Mouse (Mus musculus) forebrain, embryonic 12.5 days (tissue): Measurements from ENCODE around the gene Urod. TPM values are rescaled to one million over a fixed set of nuclear protein-coding genes. Genes with fewer than 3 reads are reported as not detected.
A peak's percentile ranks its signal among the peaks of the same experiment; 100 is the strongest.

Experiments used
- ATAC-seq: fragments of 200-750 bp; cut with Nextera tagmentation; 2 replicates; pipeline ENCODE4 v1.8.0; 2017; ENCODE audit warnings: moderate TSS enrichment; ENCODE audit not compliant: low FRiP score
- H3K27ac ChIP-seq: fragments of 300-500 bp; sonication (generic); 2 replicates; pipeline ENCODE4 v1.5.1; 2016; ENCODE audit warnings: mild to moderate bottlenecking
- H3K27me3 ChIP-seq: fragments of 300-500 bp; sonication (generic); 2 replicates; pipeline ENCODE4 v1.6.1; 2016; ENCODE audit warnings: mild to moderate bottlenecking
- H3K36me3 ChIP-seq: fragments of 300-500 bp; sonication (generic); replicated peaks from 2 replicates; pipeline ENCODE4 v1.6.1; 2016; ENCODE audit warnings: mild to moderate bottlenecking
- H3K4me1 ChIP-seq: fragments of 300-500 bp; sonication (generic); 2 replicates; pipeline ENCODE4 v1.6.1; 2016
- H3K4me2 ChIP-seq: fragments of 300-500 bp; sonication (generic); 2 replicates; pipeline ENCODE4 v1.6.1; 2016; ENCODE audit warnings: mild to moderate bottlenecking, moderate library complexity
- H3K4me3 ChIP-seq: fragments of 300-500 bp; sonication (generic); replicated peaks from 2 replicates; pipeline ENCODE4 v1.5.1; 2016; ENCODE audit warnings: mild to moderate bottlenecking
- H3K9ac ChIP-seq: fragments of 300-500 bp; sonication (generic); 2 replicates; pipeline ENCODE4 v1.6.1; 2016; ENCODE audit warnings: mild to moderate bottlenecking
- H3K9me3 ChIP-seq: fragments of 300-500 bp; sonication (generic); 2 replicates; pipeline ENCODE4 v1.6.1; 2016
- WGBS: fragments of 180-500 bp; shearing (Covaris S2); methylation state at CpG from one replicate; pipeline ENCODE4 v1.1.7; 2016; 5-methylcytosine and 5-hydroxymethylcytosine counted together
- polyA plus RNA-seq: library from polyadenylated mRNA; unstranded; fragments of >200 nt; fragmentation: Nextera tagmentation; extraction: Ambion mirVana; gene quantifications from 2 replicates; pipeline ENCODE4 v1.2.1, GENCODE M21; 2016

Gene Urod
- polyA plus RNA-seq, 1 experiment from 2014 or later = 76.0 TPM

DNA sequence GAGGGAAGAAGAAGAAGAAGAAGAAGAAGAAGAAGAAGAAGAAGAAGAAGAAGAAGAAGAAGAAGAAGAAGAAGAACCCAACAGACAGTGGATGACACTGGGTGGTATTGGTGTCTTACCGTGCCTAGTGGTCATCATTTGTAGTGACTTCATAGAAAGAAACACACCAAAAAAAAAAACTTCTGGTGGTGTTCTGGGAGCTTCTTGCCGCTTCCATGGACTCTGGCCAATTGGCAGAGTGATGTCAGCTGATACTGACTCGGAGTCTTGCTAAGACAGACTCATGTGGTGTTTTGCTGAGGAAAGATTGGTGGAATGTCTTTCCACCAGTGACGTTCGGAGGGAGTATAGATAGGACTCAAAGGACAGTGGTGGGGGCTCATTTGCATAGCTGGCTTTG, 16.0 kb upstream of the Urod start:
- ATAC-seq = no peak
- no peak overlapping the region for H3K4me2 ChIP-seq
- 89% methylated on average over 5 of the region's 5 CpGs for WGBS

DNA sequence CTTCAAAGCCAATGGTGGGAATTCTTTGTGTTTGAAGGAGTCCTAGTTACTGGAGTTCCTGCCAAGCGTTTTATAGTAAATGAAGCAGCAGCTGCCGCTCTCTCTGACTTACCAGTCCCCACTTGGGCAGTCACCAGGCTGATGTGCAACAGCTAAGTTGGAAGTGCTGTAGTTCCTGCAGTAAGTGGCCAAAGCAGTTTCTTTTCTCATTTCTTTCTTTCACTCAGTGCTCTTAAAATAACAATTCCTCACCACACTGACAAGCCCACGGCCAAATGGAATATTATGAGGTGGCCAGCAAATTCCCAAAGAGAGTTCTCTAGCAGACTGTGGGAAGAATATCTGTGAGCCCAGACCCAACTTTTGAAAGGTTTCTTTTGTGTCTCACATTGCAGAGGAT, 12.8 kb upstream of the Urod start:
- Histone ChIP-seq H3K27me3 (no peaks in the 10 kb centered on the region), H3K4me2 (no peak overlapping the region), H3K36me3 (peaks cover 13% of the 10 kb centered on the region; the same call in 1 of the 2 replicates), H3K9me3 (no peaks in the 10 kb centered on the region), H3K4me1 (0 out of 2 replicates have a peak, but pooled peaks cover 2% of the 10 kb centered on the region), H3K4me3 (no peak overlapping the region), H3K9ac (no peak overlapping the region), H3K27ac (no peak overlapping the region)
- WGBS = 85% methylated on average over 3 of the region's 3 CpGs
- ATAC-seq = no peak

More for the DNA sequence above, 16.0 kb upstream of the Urod start:
- Histone ChIP-seq H3K4me1 (no peaks in the 10 kb centered on the region), H3K9ac (no peak overlapping the region), H3K9me3 (no peaks in the 10 kb centered on the region), H3K4me3 (no peak overlapping the region), H3K27ac (no peak overlapping the region), H3K27me3 (no peaks in the 10 kb centered on the region), H3K36me3 (no peaks in the 10 kb centered on the region)

DNA sequence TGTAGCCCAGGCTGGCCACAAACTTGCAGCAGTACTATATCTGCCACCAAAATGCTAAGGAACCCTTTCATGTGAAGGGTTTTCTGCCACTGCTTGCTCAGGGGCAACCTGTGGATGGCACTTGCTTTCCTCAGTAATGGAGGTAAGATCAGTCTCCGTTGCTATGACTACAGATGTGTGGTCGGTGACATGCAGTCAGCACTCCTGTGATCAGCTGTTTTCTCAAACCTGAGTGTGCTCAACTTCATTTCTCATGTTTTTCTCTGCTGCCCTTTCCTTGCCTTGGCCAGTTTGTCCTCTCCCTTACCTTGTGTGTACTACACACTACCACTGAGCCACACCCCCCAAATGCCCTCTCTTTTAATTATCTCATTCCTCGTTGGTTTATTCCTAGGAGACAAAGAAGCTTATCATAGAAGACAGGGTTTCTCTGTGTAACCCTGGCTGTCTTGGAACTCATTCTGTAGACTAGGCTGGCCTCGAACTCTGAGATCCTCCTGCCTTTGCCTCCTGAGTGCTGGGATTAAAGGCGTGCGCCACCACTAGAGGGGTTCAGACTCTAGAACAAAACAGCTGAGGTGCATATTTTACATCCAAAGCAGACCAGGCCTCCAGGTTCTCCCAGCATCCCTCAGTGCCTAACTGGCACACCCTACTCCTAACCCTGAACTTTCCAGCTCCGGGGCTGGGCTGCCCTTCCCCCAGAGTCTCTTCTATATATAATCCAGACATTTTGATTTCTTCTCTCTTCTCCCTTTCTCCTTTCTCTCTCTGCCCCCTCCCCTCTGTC, 11.6 kb upstream of the Urod start:
- no peaks in the 10 kb centered on the region for H3K9me3 ChIP-seq
- H3K36me3 ChIP-seq = peaks cover 18% of the 10 kb centered on the region
- 81% methylated on average over 7 of the region's 7 CpGs for WGBS
- no peak overlapping the region for H3K4me3 ChIP-seq
- no peak overlapping the region for H3K4me2 ChIP-seq
- H3K4me1 ChIP-seq = 0 out of 2 replicates have a peak, but pooled peaks cover 2% of the 10 kb centered on the region
- no peak overlapping the region for H3K9ac ChIP-seq
- H3K27ac ChIP-seq = no peak overlapping the region; the same call in 1 of the 2 replicates
- no peak for ATAC-seq
- H3K27me3 ChIP-seq = 0 out of 2 replicates have a peak, but pooled peaks cover 4% of the 10 kb centered on the region

DNA sequence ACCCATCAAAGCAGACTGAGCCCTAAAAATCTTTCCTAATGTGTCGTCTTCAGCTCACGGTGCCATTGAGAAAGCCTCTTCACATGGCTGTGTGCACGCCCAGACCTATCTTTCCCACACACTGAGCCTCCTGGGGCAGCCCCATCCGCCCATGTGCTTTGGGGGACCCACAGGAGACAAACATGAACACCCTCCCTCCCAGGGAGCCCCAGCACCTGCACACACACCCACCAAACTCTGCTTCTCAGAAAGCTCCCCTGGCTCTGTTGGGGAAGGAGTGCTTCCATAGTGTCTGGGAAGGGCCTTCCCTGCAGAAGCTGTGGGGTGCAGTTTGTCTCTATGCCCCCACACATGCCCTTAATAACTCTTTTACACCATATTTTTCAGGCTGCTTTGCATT, 10.4 kb upstream of the Urod start:
- no peak for ATAC-seq
- H3K9me3 ChIP-seq = no peaks in the 10 kb centered on the region
- peaks cover 29% of the 10 kb centered on the region for H3K36me3 ChIP-seq
- H3K4me2 ChIP-seq = no peak overlapping the region
- 0 out of 2 replicates have a peak, but pooled peaks cover 4% of the 10 kb centered on the region for H3K27me3 ChIP-seq
- no peak overlapping the region for H3K4me3 ChIP-seq
- no peak overlapping the region for H3K27ac ChIP-seq
- H3K9ac ChIP-seq = no peak overlapping the region
- 0 out of 2 replicates have a peak, but pooled peaks cover 2% of the 10 kb centered on the region for H3K4me1 ChIP-seq
- 84% methylated on average over 4 of the region's 4 CpGs for WGBS

DNA sequence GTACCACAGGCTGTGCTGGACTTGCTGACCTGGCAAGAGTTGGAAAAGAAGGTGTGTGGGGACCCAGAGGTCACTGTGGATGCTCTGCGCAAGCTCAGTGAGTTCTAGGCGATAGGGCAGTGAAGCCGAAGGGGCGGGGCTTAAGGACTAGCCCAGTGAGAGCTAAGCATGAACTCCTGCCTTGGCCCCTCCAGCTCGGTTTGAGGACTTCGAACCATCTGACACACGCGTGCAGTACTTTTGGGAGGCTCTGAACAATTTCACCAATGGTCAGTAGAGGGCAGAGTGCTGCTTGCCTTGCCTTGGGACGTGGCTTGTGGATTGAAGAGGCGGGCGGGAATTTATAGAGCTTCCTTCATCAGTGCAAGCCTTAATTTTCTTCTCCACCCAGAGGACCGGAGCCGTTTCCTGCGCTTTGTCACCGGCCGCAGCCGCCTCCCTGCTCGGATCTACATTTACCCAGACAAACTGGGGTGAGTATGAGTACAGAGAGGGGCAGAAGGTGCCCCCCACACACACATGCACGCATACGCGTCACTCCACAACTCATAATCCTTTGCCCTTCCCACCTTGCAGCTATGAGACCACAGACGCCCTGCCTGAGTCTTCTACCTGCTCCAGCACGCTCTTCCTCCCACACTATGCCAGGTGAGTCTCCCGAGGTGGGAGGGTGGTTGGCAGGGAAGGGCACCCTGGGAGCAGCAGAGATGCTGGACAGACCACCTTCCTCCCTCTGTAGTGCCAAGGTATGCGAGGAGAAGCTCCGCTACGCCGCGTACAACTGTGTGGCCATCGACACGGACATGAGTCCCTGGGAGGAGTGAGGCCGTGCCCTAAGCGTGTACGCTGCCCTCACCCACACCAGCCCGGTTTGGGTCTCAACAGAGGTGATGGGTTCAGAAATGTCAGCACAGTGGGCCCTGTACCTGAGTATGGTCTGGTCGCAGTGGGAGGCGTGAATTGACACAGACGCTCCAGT, 8.6 kb upstream of the Urod start:
- no peak overlapping the region for H3K27ac ChIP-seq

DNA sequence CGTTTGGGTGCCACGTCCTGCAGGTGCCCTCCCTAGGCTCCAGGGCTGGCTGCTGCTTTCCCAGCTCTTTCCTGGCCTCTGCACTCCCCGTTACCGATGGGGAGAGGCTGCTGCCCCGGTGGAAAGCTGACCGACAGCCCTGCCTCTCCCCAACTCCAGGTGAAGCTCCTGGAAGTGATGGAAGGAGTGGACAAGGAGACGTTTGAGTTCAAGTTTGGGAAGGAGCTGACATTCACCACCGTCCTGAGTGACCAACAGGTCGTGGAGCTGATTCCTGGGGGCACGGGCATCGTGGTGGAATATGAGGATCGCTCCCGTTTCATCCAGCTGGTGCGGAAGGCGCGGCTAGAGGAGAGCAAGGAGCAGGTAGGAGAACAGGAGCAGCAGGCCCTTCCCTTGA, 7.7 kb upstream of the Urod start:
- WGBS = 91% methylated on average over 16 of the region's 16 CpGs
- 0 out of 2 replicates have a peak, but pooled peaks cover 4% of the 10 kb centered on the region for H3K27me3 ChIP-seq
- H3K36me3 ChIP-seq = peaks cover 34% of the 10 kb centered on the region
- H3K4me3 ChIP-seq = no peak overlapping the region
- H3K4me2 ChIP-seq = no peak overlapping the region
- 0 out of 2 replicates have a peak, but pooled peaks cover 2% of the 10 kb centered on the region for H3K4me1 ChIP-seq
- no peaks in the 10 kb centered on the region for H3K9me3 ChIP-seq
- no peak overlapping the region for H3K9ac ChIP-seq
- H3K27ac ChIP-seq = no peak overlapping the region
- ATAC-seq = no peak

More for the DNA sequence above, 8.6 kb upstream of the Urod start:
- Histone ChIP-seq H3K4me1 (0 out of 2 replicates have a peak, but pooled peaks cover 2% of the 10 kb centered on the region), H3K9ac (no peak overlapping the region), H3K9me3 (no peaks in the 10 kb centered on the region), H3K4me3 (no peak overlapping the region), H3K36me3 (peaks cover 34% of the 10 kb centered on the region), H3K27me3 (0 out of 2 replicates have a peak, but pooled peaks cover 4% of the 10 kb centered on the region), H3K4me2 (0 out of 2 replicates have a peak overlapping the region, but pooled peaks have one; percentile 1)
- peak; percentile 67 for ATAC-seq
- WGBS = 55% methylated on average over 38 of the region's 38 CpGs

DNA sequence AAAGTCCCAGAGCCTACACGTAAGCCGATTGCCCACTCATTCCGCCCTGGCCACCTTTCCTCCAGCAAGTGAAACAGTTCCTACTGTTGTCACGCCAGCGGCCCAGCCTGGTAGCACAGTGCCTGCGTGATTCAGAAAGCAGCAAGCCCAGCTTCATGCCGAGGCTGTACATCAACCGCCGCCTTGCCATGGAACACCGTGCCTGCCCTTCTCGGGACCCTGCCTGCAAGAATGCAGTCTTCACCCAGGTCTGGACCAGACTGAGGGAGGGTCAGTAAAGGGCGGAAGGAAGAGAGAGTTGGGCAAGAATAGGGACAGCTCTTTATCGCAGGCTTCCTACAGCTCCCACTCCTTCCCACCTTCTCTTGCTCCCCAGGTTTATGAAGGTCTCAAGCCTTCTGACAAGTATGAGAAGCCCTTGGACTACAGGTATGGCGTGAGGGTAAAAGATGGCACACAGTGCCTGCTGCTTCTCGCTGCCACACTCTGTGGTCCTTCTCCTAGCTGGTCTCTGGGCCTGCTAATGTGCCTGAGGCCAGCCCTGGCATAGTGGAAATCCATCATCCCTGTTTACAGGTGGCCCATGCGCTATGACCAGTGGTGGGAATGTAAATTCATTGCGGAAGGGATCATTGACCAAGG, 5.4 kb upstream of the Urod start:
- Histone ChIP-seq H3K27ac (no peak overlapping the region), H3K4me2 (no peak overlapping the region), H3K9me3 (no peaks in the 10 kb centered on the region), H3K36me3 (peaks cover 34% of the 10 kb centered on the region), H3K4me1 (peaks cover 16% of the 10 kb centered on the region), H3K9ac (no peak overlapping the region), H3K27me3 (peaks cover 12% of the 10 kb centered on the region; the same call in 1 of the 2 replicates), H3K4me3 (no peak overlapping the region)
- no peak for ATAC-seq
- 92% methylated on average over 17 of the region's 17 CpGs for WGBS

DNA sequence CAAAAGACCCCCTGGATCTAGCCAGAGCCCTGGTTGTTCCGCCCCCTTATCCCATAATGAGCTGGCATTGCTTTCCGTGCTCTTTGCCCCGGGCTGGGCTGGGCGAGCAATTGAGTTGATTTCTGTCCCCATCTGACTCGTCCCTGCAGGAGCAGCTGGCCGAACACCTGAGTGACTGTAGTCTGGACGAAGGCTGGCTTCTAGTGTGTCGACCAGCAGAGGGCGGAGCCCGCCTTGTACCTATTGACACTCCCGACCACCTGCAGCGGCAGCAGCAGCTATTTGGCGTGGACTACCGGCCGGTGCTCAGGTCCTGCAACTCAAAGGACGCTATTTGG, 1.6 kb upstream of the Urod start:
- H3K4me3 ChIP-seq = peak overlapping the region; percentile 87
- peak overlapping the region; percentile 85 for H3K27ac ChIP-seq
- peaks cover 16% of the 10 kb centered on the region; the same call in 1 of the 2 replicates for H3K36me3 ChIP-seq
- ATAC-seq = no peak
- WGBS = 0% methylated on average over 16 of the region's 16 CpGs
- H3K9me3 ChIP-seq = no peaks in the 10 kb centered on the region
- peaks cover 8% of the 10 kb centered on the region; the same call in 1 of the 2 replicates for H3K27me3 ChIP-seq
- H3K4me1 ChIP-seq = peaks cover 28% of the 10 kb centered on the region
- H3K9ac ChIP-seq = peak overlapping the region; percentile 76
- peak overlapping the region; percentile 99 for H3K4me2 ChIP-seq

DNA sequence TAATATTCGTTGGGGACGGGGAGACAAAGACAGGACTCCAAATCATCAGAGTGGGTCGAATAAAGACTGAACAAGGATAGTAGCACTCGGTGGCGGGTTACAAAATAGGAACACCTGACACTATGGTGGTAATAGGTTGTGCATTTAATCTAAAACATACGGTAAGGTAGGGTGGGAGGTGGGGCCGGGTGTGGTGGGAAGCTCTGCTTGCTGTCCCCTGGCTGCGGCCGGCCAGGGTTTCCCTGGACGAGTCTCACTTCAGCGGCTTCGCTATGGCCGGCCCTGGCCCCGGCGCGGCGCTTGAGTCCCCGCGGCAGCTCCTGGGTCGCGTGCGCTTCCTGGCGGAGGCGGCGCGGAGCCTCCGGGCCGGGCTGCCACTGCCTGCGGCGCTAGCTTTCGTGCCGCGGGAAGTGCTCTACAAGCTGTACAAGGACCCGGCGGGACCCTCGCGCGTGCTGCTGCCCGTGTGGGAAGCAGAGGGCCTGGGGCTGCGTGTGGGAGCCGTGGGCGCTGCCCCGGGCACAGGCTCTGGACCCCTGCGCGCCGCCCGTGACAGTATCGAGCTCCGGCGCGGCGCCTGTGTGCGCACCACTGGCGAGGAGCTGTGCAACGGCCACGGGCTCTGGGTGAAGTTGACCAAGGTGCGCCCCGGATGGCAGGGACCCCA, 1.1 kb upstream of the Urod start, which contains the start of gene Hectd3:
Hectd3 (plus strand) TSS at position 187 of the 667 bp plus-strand sequence.
- Histone ChIP-seq H3K4me1 (peaks cover 28% of the 10 kb centered on the region), H3K36me3 (peaks cover 14% of the 10 kb centered on the region; the same call in 1 of the 2 replicates), H3K4me3 (peak within 1 kb of the TSS; percentile 87), H3K9me3 (no peaks in the 10 kb centered on the region), H3K27ac (peak within 1 kb of the TSS; percentile 85), H3K9ac (peak within 1 kb of the TSS; percentile 76), H3K27me3 (peaks cover 8% of the 10 kb centered on the region; the same call in 1 of the 2 replicates), H3K4me2 (peak within 1 kb of the TSS; percentile 99)
- WGBS = under 1% methylated on average over 58 of the region's 58 CpGs
- peak; percentile 69 for ATAC-seq

DNA sequence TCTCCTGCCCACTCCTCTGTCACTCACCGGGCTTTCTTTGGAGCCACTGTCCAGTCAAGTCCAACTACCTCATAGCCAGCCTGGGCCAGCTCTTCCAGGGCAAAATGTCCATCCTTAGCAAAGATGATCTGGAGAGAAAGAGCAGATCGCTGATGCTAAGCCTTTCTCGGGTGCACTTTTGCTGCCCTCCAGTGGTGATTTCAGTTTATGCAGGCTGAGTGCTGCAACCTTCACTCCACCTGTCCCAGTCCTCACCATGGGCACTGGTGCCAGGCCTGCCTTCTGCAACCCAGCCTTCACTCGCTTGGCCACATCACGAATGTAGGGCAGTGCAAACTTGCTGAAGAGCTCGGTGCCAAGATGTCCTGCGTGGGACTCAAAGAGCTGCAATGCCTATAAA, 2.8 kb downstream of the Urod start:
- Histone ChIP-seq H3K36me3 (peaks cover 31% of the 10 kb centered on the region), H3K27ac (no peak overlapping the region), H3K9ac (no peak overlapping the region), H3K9me3 (no peaks in the 10 kb centered on the region), H3K4me2 (no peak overlapping the region), H3K4me3 (no peak overlapping the region), H3K4me1 (peaks cover 26% of the 10 kb centered on the region), H3K27me3 (peaks cover 3% of the 10 kb centered on the region; the same call in 1 of the 2 replicates)
- 16% methylated on average over 7 of the region's 7 CpGs for WGBS
- ATAC-seq = no peak

DNA sequence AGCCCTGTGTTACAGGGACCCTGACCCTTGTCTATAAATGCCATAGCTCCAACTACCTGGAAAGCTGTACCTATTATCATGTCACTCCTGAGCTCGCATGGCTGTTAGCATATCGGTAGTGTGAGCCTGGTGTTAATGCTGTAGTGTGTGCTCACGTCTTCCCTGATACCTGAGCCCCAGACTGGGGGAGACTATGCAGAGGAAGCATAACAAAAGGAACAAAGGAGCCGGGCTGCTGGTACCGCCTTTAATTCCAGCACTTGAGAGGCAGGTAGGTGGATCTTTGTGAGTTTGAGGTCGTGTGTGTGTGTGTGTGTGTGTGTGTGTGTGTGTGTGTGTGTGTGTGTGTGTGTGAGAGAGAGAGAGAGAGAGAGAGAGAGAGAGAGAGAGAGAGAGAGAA, 4.5 kb downstream of the Urod start:
- 61% methylated on average over 6 of the region's 6 CpGs for WGBS
- no peak for ATAC-seq
- peaks cover 45% of the 10 kb centered on the region for H3K36me3 ChIP-seq
- H3K4me2 ChIP-seq = no peak overlapping the region
- H3K4me1 ChIP-seq = peaks cover 15% of the 10 kb centered on the region
- H3K27ac ChIP-seq = no peak overlapping the region
- H3K9me3 ChIP-seq = no peaks in the 10 kb centered on the region
- H3K4me3 ChIP-seq = no peak overlapping the region
- H3K9ac ChIP-seq = no peak overlapping the region
- no peaks in the 10 kb centered on the region for H3K27me3 ChIP-seq
